Mouse (Mus musculus): Measurements from ENCODE around the gene Dglucy. TPM values are rescaled to one million over a fixed set of nuclear protein-coding genes. Genes with fewer than 3 reads are reported as not detected.

Gene Dglucy
- total RNA-seq, 2 experiments from 2014 or later = 23.5 to 25.8 TPM

Other genes with a start within 250 kb of the Dglucy start
- 10 to 100 TPM; 13.0 to 13.7 TPM for gene Rps6ka5, start 52.1 kb upstream of the Dglucy start, total RNA-seq (2021)
- gene Gpr68, start 129.1 kb downstream of the Dglucy start, total RNA-seq (2021) = under 1 TPM; 0.55 to 0.81 TPM
- gene Ccdc88c, start 250.0 kb downstream of the Dglucy start, total RNA-seq (2021) = 10 to 100 TPM; 11.9 to 13.2 TPM